Mouse (Mus musculus) testis, adult 2 months (tissue): ENCODE data around the gene Lhpp. TPM values are rescaled to one million over a fixed set of nuclear protein-coding genes. Genes with fewer than 3 reads are reported as not detected.

Experiments used
- H3K27ac ChIP-seq: fragments of 200-500 bp; 2 replicates; pipeline ENCODE4 v1.5.1; 2012; ENCODE audit warnings: low read depth, low read length; ENCODE audit not compliant: control insufficient read depth, insufficient read depth
- H3K27me3 ChIP-seq: fragments of 200-500 bp; 2 replicates; pipeline ENCODE4 v1.6.1; 2012; ENCODE audit warnings: mild to moderate bottlenecking, low read length, moderate library complexity; ENCODE audit not compliant: control insufficient read depth, insufficient read depth
- H3K36me3 ChIP-seq: fragments of 200-500 bp; 2 replicates; pipeline ENCODE4 v1.6.1; 2012; ENCODE audit warnings: mild to moderate bottlenecking, low read length; ENCODE audit not compliant: control insufficient read depth, insufficient read depth
- H3K4me1 ChIP-seq: fragments of 200-500 bp; 2 replicates; pipeline ENCODE4 v1.6.1; 2012; ENCODE audit warnings: low read length; ENCODE audit not compliant: control insufficient read depth, insufficient read depth
- H3K4me3 ChIP-seq: fragments of 200-500 bp; 2 replicates; pipeline ENCODE4 v1.5.1; 2012; ENCODE audit warnings: low read depth, mild to moderate bottlenecking, low read length, moderate library complexity, mixed read lengths; ENCODE audit not compliant: control insufficient read depth
- CTCF ChIP-seq: fragments of 200-500 bp; IDR thresholded peaks from 2 replicates; pipeline ENCODE4 v1.5.1; 2012; ENCODE audit warnings: low read depth, mild to moderate bottlenecking, inconsistent platforms, low read length, moderate library complexity; ENCODE audit not compliant: control insufficient read depth, insufficient read depth, insufficient replicate concordance
- POLR2A ChIP-seq: fragments of 200-500 bp; IDR thresholded peaks from 2 replicates; pipeline ENCODE4 v1.6.1; 2012; ENCODE audit warnings: low read depth, mild to moderate bottlenecking, inconsistent platforms, low read length, moderate library complexity; ENCODE audit not compliant: control insufficient read depth
- polyA plus RNA-seq: library from polyadenylated mRNA; depleted of rRNA; stranded (reverse); fragments of >200 nt; gene quantifications from 2 replicates; pipeline ENCODE4 v1.2.3, GENCODE M21; 2012

Gene Lhpp
- polyA plus RNA-seq, 1 experiment = 7.3 TPM

DNA sequence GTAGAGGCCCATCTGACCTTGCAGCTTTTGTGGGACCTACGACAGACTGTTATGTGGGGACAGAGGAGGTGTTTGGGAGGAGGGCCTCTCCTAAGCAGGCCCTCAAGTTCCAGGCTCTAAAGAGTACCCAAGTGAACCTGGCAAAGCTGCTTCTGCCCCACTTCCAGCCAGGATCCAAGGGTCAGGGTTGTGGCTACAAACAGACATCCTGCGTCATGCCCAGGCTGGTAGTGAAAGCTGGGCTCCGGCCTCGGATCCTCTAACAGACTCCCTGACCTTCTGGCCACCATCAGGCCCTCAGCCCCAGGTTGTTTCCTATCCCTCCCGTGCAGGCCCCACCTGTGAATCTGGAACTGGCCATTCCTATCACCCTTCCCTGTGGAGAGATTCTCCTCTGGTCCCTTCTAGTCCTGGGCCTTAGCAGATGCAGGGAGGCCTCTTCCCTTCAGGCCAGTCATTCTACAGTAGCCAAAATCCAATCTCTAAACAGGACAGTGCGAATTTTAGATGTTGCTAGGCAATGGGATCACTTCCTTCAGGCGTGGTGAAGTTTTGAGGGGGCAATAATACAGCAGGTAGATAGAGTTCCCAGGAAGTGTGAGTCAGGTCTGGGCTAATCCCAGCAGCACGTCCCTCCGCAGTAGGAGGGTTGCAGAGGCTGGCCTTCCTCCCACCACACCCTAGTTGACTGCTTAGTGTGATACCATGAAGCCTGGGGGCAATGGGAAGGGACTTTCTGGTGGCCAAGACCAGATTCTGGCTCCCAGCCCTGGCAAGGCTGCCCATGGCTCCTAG is 93.3 kb downstream of the Lhpp start:
- no peaks in the 10 kb centered on the region; the same call in none of the 2 replicates for H3K4me1 ChIP-seq
- H3K27me3 ChIP-seq = no peaks in the 10 kb centered on the region
- no peak overlapping the region for H3K4me3 ChIP-seq
- no peak for TF ChIP-seq POLR2A
- no peak for TF ChIP-seq CTCF
- no peaks in the 10 kb centered on the region for H3K36me3 ChIP-seq
- no peak overlapping the region for H3K27ac ChIP-seq

DNA sequence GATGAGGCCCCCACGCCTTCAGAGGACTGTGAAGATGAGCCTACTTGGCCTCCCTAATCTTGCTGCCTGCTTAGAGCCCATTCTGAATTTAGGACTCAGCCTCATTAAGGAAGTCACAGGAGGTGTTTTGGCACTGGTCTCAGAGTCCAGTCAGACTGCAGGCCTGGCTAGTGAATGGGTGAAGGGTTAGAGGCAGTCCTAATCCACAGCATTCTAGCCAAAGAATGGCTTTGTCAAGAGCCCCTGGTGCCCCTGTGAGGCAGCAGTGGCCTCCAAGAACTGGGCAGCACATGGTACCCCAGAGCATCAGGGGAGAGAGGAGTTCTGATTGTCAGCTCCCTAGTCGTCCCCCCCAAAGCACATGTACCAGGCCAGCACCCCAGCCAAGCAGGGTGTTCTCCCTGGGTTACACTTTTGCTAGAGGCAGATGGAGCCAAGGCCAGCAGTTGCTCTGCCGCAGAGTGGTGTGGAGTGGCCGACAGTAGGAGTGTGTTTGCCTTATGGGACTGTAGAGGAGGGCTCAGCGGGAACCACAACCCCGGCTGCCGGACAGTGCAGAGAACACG is 94.0 kb downstream of the Lhpp start:
- H3K4me1 ChIP-seq = no peaks in the 10 kb centered on the region; the same call in none of the 2 replicates
- no peak overlapping the region for H3K27ac ChIP-seq
- TF ChIP-seq CTCF = no peak
- TF ChIP-seq POLR2A = no peak
- H3K36me3 ChIP-seq = no peaks in the 10 kb centered on the region
- H3K27me3 ChIP-seq = no peaks in the 10 kb centered on the region
- no peak overlapping the region for H3K4me3 ChIP-seq

DNA sequence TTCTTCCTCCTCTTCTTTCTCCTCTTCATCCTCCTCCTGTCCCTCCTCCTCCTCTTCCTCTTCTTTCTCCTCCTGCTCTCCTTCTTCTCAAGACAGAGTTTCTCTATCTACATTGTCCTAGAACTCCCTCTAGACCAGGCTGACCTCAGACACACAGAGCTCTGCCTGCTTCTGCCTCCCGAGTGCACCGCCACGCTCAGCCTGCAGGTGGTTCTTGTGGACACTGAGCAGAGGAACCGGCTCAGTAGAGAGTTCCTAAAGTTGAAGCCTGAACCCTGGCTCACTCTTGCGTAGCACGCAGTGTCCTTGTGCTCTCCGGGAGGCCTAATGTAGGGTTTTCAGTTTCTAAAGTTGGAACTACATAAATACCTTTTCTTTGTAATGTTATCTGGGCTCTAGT is 94.7 kb downstream of the Lhpp start:
- Histone ChIP-seq H3K27ac (no peak overlapping the region), H3K4me1 (no peaks in the 10 kb centered on the region; the same call in none of the 2 replicates), H3K4me3 (no peak overlapping the region), H3K36me3 (no peaks in the 10 kb centered on the region), H3K27me3 (no peaks in the 10 kb centered on the region)
- TF ChIP-seq POLR2A (no peak), CTCF (peak; percentile 21; the same call in 1 of the 2 replicates)

DNA sequence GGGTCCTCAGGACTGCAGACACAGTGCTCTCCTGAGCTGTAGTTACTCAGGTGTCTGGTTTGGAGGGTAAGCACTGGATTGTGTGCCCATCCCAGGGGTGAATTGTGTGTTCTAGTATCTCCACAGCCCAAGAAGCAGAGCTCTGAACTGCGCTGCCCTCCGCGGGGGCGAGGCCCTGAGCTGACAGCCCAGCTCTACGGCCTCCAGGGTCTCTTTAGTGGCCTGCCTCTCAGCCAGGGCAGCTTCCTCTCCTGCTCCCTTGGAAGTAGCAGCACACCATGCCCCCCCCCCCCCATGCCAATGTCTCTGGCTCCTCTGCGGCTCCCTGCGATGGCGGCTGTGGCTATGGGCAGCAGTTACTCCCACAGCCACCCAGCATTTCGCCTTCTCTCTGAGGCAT is 101.1 kb downstream of the Lhpp start:
- Histone ChIP-seq H3K4me1 (peaks cover 4% of the 10 kb centered on the region; the same call in 1 of the 2 replicates), H3K27ac (no peak overlapping the region), H3K4me3 (no peak overlapping the region), H3K27me3 (no peaks in the 10 kb centered on the region), H3K36me3 (no peaks in the 10 kb centered on the region)
- no peak for TF ChIP-seq CTCF
- no peak for TF ChIP-seq POLR2A

DNA sequence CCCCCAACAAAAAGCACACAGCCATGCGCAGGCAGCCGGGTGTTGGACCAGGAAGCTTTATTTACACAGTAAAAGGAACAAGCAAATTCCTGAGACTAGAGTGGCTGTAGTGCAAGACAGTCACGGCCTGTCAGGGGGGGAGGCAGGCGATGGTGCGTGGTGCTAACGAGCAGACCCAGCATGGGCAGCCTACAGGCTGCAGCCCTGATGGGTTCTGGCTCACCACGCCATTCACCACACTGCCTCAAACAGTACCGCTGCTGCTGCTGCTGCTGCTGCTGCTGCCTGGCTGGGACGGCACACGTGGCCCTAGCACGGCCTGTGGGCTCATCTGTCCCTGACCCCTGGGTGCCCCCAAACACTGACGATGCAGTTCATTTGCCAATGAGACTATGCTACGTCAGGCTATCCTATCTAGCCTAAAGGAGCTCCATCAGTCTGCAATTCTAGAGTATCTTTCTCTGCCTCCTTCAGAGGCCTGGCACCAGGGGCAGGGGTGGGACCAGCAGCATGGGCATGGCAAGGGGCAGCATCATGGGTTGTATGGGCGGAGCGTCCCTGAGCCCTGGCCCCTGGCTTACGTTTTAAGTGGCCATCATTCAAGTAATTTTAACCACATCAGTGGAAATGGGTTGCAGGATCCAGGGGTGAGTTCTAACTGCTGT is 101.7 kb downstream of the Lhpp start:
- Histone ChIP-seq H3K27ac (no peak overlapping the region), H3K27me3 (no peaks in the 10 kb centered on the region), H3K4me3 (no peak overlapping the region), H3K36me3 (no peaks in the 10 kb centered on the region), H3K4me1 (peaks cover 4% of the 10 kb centered on the region; the same call in 1 of the 2 replicates)
- TF ChIP-seq POLR2A (no peak), CTCF (no peak)

DNA sequence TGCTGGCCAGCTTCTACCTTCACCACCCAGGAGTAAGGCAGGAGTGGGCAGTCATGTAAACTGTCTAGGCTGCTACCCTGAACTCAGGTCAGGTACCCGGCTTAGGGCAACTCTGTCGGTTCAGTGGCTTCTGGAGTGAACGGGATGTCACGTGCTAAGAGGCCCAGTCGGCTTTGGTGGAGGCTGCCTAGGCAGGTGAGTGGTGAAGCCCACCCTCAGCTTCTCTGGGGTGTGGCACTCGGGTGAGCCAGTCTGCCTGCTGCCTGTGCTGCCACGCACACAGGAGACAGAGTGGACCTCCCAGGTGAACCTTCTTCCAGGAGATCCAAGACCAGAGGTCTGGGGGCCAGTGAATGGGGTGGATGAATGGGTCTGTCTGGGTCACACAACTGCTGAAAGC is 102.5 kb downstream of the Lhpp start:
- Histone ChIP-seq H3K4me1 (peaks cover 4% of the 10 kb centered on the region; the same call in 1 of the 2 replicates), H3K4me3 (no peak overlapping the region), H3K27ac (no peak overlapping the region; the same call in 1 of the 2 replicates), H3K36me3 (no peaks in the 10 kb centered on the region), H3K27me3 (no peaks in the 10 kb centered on the region)
- TF ChIP-seq CTCF = no peak
- no peak for TF ChIP-seq POLR2A

DNA sequence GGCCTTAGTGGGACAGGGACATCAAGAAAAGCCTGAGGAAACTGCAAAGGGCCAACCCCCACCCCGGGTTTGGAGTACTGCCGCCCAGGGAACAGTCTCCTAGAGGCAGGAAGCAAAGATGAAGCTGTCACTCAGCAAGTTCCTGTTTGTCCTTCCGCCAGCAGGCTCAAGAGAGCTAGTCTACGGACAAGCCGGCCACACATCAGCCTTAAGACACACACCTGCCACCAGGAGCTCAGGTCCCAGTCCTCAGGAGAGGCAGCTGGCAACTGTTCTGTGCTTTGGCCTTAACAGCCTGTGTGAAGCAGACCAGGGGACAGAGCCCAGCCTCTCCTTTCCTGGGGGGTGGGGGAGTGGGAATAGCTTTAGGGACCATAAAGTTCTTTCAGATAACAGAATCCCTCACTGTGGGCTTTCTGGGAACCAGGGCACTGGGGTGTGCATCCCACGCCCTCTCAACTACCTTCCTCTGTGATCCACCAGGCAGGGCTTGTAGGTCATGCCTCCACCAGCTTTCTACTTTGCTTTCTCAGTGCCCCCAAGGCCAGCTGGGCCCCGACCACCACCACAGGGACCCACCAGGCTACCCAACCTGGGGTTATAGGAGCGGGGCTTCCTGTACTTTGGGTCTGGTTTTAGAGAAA is 103.2 kb downstream of the Lhpp start:
- H3K4me3 ChIP-seq = no peak overlapping the region
- H3K27me3 ChIP-seq = no peaks in the 10 kb centered on the region
- peaks cover 4% of the 10 kb centered on the region; the same call in 1 of the 2 replicates for H3K4me1 ChIP-seq
- no peaks in the 10 kb centered on the region for H3K36me3 ChIP-seq
- H3K27ac ChIP-seq = peak overlapping the region; percentile 26; the same call in 1 of the 2 replicates
- no peak for TF ChIP-seq CTCF
- TF ChIP-seq POLR2A = no peak
